Mouse (Mus musculus) embryonic facial prominence, embryonic 12.5 days (tissue): ENCODE results near the gene Tcaf1. TPM values are rescaled to one million over a fixed set of nuclear protein-coding genes. Genes with fewer than 3 reads are reported as not detected.

ENCODE experiments used
- ATAC-seq: fragments of 200-750 bp; cut with Nextera tagmentation; 2 replicates; pipeline ENCODE4 v1.8.0; 2017; ENCODE audit not compliant: insufficient number of reproducible peaks, insufficient read depth, low FRiP score, low TSS enrichment
- H3K27ac ChIP-seq: fragments of 300-500 bp; sonication (generic); 2 replicates; pipeline ENCODE4 v1.5.1; 2016; ENCODE audit warnings: mild to moderate bottlenecking
- H3K27me3 ChIP-seq: fragments of 300-500 bp; sonication (generic); 2 replicates; pipeline ENCODE4 v1.6.1; 2016; ENCODE audit warnings: mild to moderate bottlenecking, moderate library complexity
- H3K36me3 ChIP-seq: fragments of 300-500 bp; sonication (generic); 2 replicates; pipeline ENCODE4 v1.6.1; 2016; ENCODE audit warnings: mild to moderate bottlenecking
- H3K4me1 ChIP-seq: fragments of 300-500 bp; sonication (generic); 2 replicates; pipeline ENCODE4 v1.6.1; 2016
- H3K4me2 ChIP-seq: fragments of 300-500 bp; sonication (generic); replicated peaks from 2 replicates; pipeline ENCODE4 v1.6.1; 2016; ENCODE audit warnings: mild to moderate bottlenecking, moderate library complexity
- H3K4me3 ChIP-seq: fragments of 300-500 bp; sonication (generic); 2 replicates; pipeline ENCODE4 v1.5.1; 2016; ENCODE audit warnings: mild to moderate bottlenecking
- H3K9ac ChIP-seq: fragments of 300-500 bp; sonication (generic); 2 replicates; pipeline ENCODE4 v1.6.1; 2016; ENCODE audit warnings: mild to moderate bottlenecking, moderate library complexity
- H3K9me3 ChIP-seq: fragments of 300-500 bp; sonication (generic); 2 replicates; pipeline ENCODE4 v1.6.1; 2016; ENCODE audit warnings: mild to moderate bottlenecking, moderate library complexity
- WGBS: fragments of 180-500 bp; shearing (Covaris S2); methylation state at CpG from one replicate; pipeline ENCODE4 v1.1.7; 2016; 5-methylcytosine and 5-hydroxymethylcytosine counted together
- polyA plus RNA-seq: library from polyadenylated mRNA; unstranded; fragments of >200 nt; fragmentation: Nextera tagmentation; extraction: Ambion mirVana; gene quantifications from 2 replicates; pipeline ENCODE4 v1.2.1, GENCODE M21; 2016

Gene Tcaf1
- 102 and 106 TPM in 2 replicates for polyA plus RNA-seq

- peak within 1 kb of the TSS; percentile 75 for H3K4me2 ChIP-seq
- no peaks in the 10 kb centered on the region for H3K36me3 ChIP-seq
- H3K27me3 ChIP-seq: no peaks in the 10 kb centered on the region
- H3K4me3 ChIP-seq: peak within 1 kb of the TSS; percentile 83
- 1% methylated on average over 27 of the region's 28 CpGs for WGBS
- peak; percentile 99 for ATAC-seq
- peaks cover 10% of the 10 kb centered on the region; the same call in 1 of the 2 replicates for H3K4me1 ChIP-seq
- no peaks in the 10 kb centered on the region for H3K9me3 ChIP-seq
- peak within 1 kb of the TSS; percentile 93 for H3K27ac ChIP-seq
- peak within 1 kb of the TSS; percentile 80 for H3K9ac ChIP-seq
These were observed at the start of gene Tcaf1 for GRCm38 (mm10) chr6:42709291-42710211. TSS of gene Tcaf1 (minus strand) at chr6:42710088.

GRCm38 (mm10) chr6:42756104-42756503 lies 46.2 kb upstream of the Tcaf1 start, which contains the start of gene Olfr38:
TSS of gene Olfr38 (plus strand) at chr6:42756404.
- H3K36me3 ChIP-seq: no peaks in the 10 kb centered on the region
- no peak within 1 kb of the TSS for H3K27ac ChIP-seq
- H3K4me3 ChIP-seq: no peak within 1 kb of the TSS
- no peaks in the 10 kb centered on the region for H3K9me3 ChIP-seq
- no peaks in the 10 kb centered on the region for H3K4me1 ChIP-seq
- no peak for ATAC-seq
- H3K27me3 ChIP-seq: no peaks in the 10 kb centered on the region
- no peak within 1 kb of the TSS for H3K4me2 ChIP-seq
- 84% methylated on average over 1 of the region's 1 CpGs for whole genome bisulfite sequencing
- H3K9ac ChIP-seq: no peak within 1 kb of the TSS

GRCm38 (mm10) chr6:42747846-42748245 lies 38.0 kb upstream of the Tcaf1 start:
- Histone ChIP-seq H3K9ac (no peak overlapping the region), H3K4me3 (no peak overlapping the region), H3K4me1 (no peaks in the 10 kb centered on the region), H3K4me2 (no peak overlapping the region), H3K9me3 (no peaks in the 10 kb centered on the region), H3K27ac (no peak overlapping the region), H3K27me3 (no peaks in the 10 kb centered on the region), H3K36me3 (no peaks in the 10 kb centered on the region)
- no peak for ATAC-seq

DNA sequence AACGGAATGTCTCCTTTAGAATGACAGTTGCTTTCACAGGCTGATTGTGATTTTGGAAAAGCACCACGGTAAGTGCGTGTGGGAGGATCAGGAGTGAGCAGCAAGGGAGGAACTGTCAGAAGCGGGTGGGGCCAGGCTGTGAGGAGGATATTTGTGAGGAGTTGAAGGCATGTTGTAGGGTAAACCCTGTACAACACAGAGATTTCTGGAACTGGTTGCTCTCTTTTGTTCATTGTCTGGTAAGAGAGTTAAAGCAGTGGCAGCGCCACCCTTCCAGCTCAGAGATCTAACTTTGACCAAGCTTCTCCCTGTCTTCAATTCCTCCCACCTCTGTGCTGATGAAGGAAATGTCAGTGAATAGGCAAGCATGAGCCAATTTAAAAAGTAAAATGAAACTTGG lies 32.4 kb upstream of the Tcaf1 start:
- no peak for ATAC-seq
- Histone ChIP-seq H3K4me2 (no peak overlapping the region), H3K27ac (no peak overlapping the region), H3K9ac (no peak overlapping the region), H3K4me3 (no peak overlapping the region), H3K36me3 (no peaks in the 10 kb centered on the region), H3K4me1 (no peaks in the 10 kb centered on the region), H3K27me3 (no peaks in the 10 kb centered on the region), H3K9me3 (no peaks in the 10 kb centered on the region)
- WGBS: 77% methylated on average over 5 of the region's 5 CpGs

DNA sequence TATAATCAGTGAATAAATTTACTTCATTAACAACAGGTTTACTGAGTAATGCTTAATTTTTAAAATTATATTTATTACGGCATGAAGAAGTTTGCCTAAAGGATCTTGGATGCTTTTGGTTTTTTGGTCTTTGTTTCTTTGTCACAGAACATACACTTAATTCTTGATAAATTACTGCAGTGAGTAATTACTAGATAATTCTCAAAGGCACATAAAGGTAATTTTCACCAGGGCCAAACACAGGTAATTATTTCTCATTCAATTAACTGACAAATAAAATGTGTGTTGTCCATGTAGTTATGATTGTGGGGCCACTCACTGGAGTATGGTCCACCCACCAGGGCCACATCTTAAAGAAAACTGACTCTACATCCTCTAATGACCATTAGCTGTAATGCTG lies 29.2 kb upstream of the Tcaf1 start, which contains the start of gene Olfr453:
Olfr453 (plus strand) TSS at position 301 of the 400 bp plus-strand sequence.
- Histone ChIP-seq H3K27me3 (no peaks in the 10 kb centered on the region), H3K4me3 (no peak within 1 kb of the TSS), H3K4me1 (no peaks in the 10 kb centered on the region), H3K9ac (no peak within 1 kb of the TSS), H3K27ac (no peak within 1 kb of the TSS), H3K4me2 (no peak within 1 kb of the TSS), H3K9me3 (no peaks in the 10 kb centered on the region), H3K36me3 (no peaks in the 10 kb centered on the region)
- 88% methylated on average over 1 of the region's 1 CpGs for WGBS
- ATAC-seq: no peak

DNA sequence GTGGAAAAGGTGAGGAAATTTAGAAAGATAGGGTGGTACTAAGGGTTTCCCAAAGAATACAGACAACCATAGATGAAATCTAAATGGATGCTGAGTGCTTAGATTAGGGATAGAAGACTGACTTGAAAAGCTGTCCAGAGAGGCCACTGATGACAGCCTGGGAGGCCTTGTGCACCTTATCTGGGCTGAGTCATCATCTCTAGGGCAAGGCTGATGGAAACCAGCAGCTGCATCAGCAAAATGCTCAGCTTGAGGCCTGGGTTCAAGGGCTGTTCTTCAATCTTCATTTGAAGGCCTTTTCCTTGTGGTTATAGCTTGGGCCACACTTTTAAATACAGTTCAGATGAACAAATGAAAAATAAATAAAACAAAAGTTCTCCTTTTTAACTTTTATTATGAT lies 8.1 kb upstream of the Tcaf1 start:
- Histone ChIP-seq H3K9ac (no peak overlapping the region), H3K27me3 (no peaks in the 10 kb centered on the region), H3K4me1 (no peaks in the 10 kb centered on the region), H3K9me3 (no peaks in the 10 kb centered on the region), H3K4me3 (no peak overlapping the region), H3K36me3 (no peaks in the 10 kb centered on the region), H3K27ac (no peak overlapping the region), H3K4me2 (no peak overlapping the region)
- ATAC-seq: no peak

- Histone ChIP-seq H3K27me3 (no peaks in the 10 kb centered on the region), H3K9me3 (no peaks in the 10 kb centered on the region), H3K9ac (no peak overlapping the region), H3K4me3 (no peak overlapping the region), H3K4me2 (no peak overlapping the region), H3K4me1 (no peaks in the 10 kb centered on the region), H3K36me3 (no peaks in the 10 kb centered on the region), H3K27ac (no peak overlapping the region)
- ATAC-seq: no peak
- whole genome bisulfite sequencing: 71% methylated on average over 8 of the region's 8 CpGs
These were observed 4.8 kb upstream of the Tcaf1 start for GRCm38 (mm10) chr6:42714668-42715067.

GRCm38 (mm10) chr6:42692517-42693190 lies 17.2 kb downstream of the Tcaf1 start:
- ATAC-seq: peak; percentile 92
- Histone ChIP-seq H3K27me3 (no peaks in the 10 kb centered on the region), H3K4me1 (peaks cover 9% of the 10 kb centered on the region; the same call in 1 of the 2 replicates), H3K9me3 (no peaks in the 10 kb centered on the region), H3K4me3 (peak overlapping the region; percentile 70), H3K36me3 (peaks cover 9% of the 10 kb centered on the region; the same call in 1 of the 2 replicates), H3K4me2 (peak overlapping the region; percentile 73), H3K27ac (peak overlapping the region; percentile 96), H3K9ac (peak overlapping the region; percentile 88)
- under 1% methylated on average over 32 of the region's 32 CpGs for WGBS

GRCm38 (mm10) chr6:42692154-42692516 lies 17.8 kb downstream of the Tcaf1 start:
- under 1% methylated on average over 9 of the region's 10 CpGs for WGBS
- peak overlapping the region; percentile 88 for H3K9ac ChIP-seq
- no peaks in the 10 kb centered on the region for H3K9me3 ChIP-seq
- peaks cover 10% of the 10 kb centered on the region; the same call in 1 of the 2 replicates for H3K36me3 ChIP-seq
- H3K27me3 ChIP-seq: no peaks in the 10 kb centered on the region
- H3K4me1 ChIP-seq: peaks cover 9% of the 10 kb centered on the region; the same call in 1 of the 2 replicates
- peak overlapping the region; percentile 70 for H3K4me3 ChIP-seq
- ATAC-seq: peak; percentile 86
- peak overlapping the region; percentile 73 for H3K4me2 ChIP-seq
- H3K27ac ChIP-seq: peak overlapping the region; percentile 96

DNA sequence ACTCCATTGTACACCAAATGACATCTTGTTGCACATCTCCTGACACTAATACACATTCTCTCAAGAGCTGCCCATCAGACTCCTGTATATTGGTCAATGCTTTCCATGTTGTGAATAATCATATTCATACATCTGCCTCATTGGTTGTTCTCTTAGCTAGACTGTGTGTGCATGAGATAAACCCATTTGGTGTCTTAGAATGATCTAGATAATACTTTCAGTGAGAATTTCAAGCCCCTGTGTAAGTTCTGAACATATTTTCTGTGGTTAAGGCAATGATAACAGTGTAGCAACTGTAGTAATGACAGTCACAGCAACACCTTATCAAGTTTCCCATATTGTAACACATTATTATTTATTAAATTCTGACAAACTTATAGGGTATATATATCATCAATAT lies 20.1 kb downstream of the Tcaf1 start:
- Histone ChIP-seq H3K27ac (no peak overlapping the region), H3K4me3 (no peak overlapping the region), H3K4me1 (peaks cover 9% of the 10 kb centered on the region; the same call in 1 of the 2 replicates), H3K27me3 (no peaks in the 10 kb centered on the region), H3K4me2 (no peak overlapping the region), H3K9ac (no peak overlapping the region), H3K9me3 (no peaks in the 10 kb centered on the region), H3K36me3 (peaks cover 27% of the 10 kb centered on the region)
- no peak for ATAC-seq

DNA sequence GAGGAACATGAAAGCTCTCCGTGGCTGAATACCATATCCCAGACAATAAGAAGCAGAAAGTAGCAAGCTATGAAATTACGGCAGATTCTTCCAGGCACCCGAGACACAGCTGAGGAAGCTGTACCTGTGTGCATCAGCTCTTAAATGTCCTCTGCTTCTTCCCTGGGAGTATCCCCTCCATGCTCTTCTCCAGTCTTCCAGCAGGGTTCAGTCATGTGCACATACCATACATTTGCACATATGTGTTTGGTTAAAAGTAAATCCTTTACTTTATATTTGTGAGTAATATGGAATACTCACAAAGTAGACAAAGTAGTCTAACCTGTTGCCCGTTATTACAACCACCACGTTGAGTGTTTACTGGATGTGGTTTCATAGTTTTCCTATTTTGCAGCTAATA lies 22.0 kb downstream of the Tcaf1 start:
- Histone ChIP-seq H3K4me3 (no peak overlapping the region), H3K27me3 (no peaks in the 10 kb centered on the region), H3K9ac (no peak overlapping the region), H3K4me1 (peaks cover 9% of the 10 kb centered on the region; the same call in 1 of the 2 replicates), H3K27ac (no peak overlapping the region), H3K36me3 (peaks cover 31% of the 10 kb centered on the region), H3K9me3 (no peaks in the 10 kb centered on the region), H3K4me2 (no peak overlapping the region)
- no peak for ATAC-seq
- WGBS: 87% methylated on average over 5 of the region's 5 CpGs

DNA sequence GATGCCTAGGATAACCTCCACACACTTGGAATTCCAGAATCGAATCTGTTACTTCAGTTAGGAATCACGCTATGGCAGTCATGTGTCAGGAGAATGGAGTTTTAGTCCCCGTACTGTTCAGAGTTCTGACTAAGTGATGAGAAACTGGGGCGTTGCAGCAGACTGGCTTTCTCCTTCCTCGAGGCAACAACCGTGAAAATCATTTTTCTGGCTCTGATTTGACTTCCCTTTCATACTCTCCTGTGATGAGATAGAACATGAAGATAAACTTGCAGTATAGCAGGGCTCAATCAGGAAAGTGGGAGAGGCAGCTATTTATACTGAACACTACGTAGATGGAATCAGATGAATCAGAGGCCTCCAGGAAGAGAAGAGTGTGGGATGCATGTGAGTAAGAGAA lies 29.8 kb downstream of the Tcaf1 start:
- ATAC-seq: no peak
- no peaks in the 10 kb centered on the region for H3K27me3 ChIP-seq
- H3K9me3 ChIP-seq: no peaks in the 10 kb centered on the region
- H3K4me2 ChIP-seq: no peak overlapping the region
- peaks cover 52% of the 10 kb centered on the region for H3K36me3 ChIP-seq
- no peak overlapping the region for H3K27ac ChIP-seq
- H3K9ac ChIP-seq: no peak overlapping the region
- no peaks in the 10 kb centered on the region for H3K4me1 ChIP-seq
- no peak overlapping the region for H3K4me3 ChIP-seq
- 87% methylated on average over 7 of the region's 7 CpGs for WGBS
